Mouse (Mus musculus): Measurements from ENCODE around the gene Grb7. TPM values are rescaled to one million over a fixed set of nuclear protein-coding genes. Genes with fewer than 3 reads are reported as not detected.

The Grb7 gene
- polyA plus RNA-seq, 1 experiment, result 0.85 TPM

- H3K27ac ChIP-seq (ENCODE audit: control insufficient read depth, insufficient read depth, low read depth, low read length, poor library complexity), result peak overlapping the region; percentile 77
- WGBS, result 29% methylated on average over 9 of the region's 9 CpGs
- TF ChIP-seq POLR2A (IDR thresholded peaks at IDR 0.05; ENCODE audit: borderline replicate concordance, control insufficient read depth, low read depth, low read length) (no peak), CTCF (IDR thresholded peaks at IDR 0.05; ENCODE audit: control insufficient read depth, insufficient read depth, low read length) (no peak)
These were observed 10.8 kb downstream of the Grb7 start for GRCm38 (mm10) chr11:98456945-98457344.

GRCm38 (mm10) chr11:98457367-98458120 is 11.3 kb downstream of the Grb7 start:
- peak overlapping the region; percentile 89 for H3K27ac ChIP-seq (ENCODE audit: control insufficient read depth, insufficient read depth, low read depth, low read length, poor library complexity)
- H3K4me3 ChIP-seq (replicated peaks; ENCODE audit: control insufficient read depth, low read depth, low read length), result peak overlapping the region; percentile 65
- H3K4me1 ChIP-seq (ENCODE audit: control insufficient read depth, insufficient read depth, low read length), result no peaks in the 10 kb centered on the region; the same call in 1 of the 2 replicates
- TF ChIP-seq CTCF (IDR thresholded peaks at IDR 0.05; ENCODE audit: control insufficient read depth, insufficient read depth, low read length) (peak; percentile 60), POLR2A (IDR thresholded peaks at IDR 0.05; ENCODE audit: borderline replicate concordance, control insufficient read depth, low read depth, low read length) (peak; percentile 60; the same call in 1 of the 2 replicates)
- WGBS, result under 1% methylated on average over 64 of the region's 64 CpGs

More at GRCm38 (mm10) chr11:98456945-98457344, 10.8 kb downstream of the Grb7 start:
- H3K4me3 ChIP-seq (replicated peaks; ENCODE audit: control insufficient read depth, low read depth, low read length), result peak overlapping the region; percentile 65
- no peaks in the 10 kb centered on the region; the same call in 1 of the 2 replicates for H3K4me1 ChIP-seq (ENCODE audit: control insufficient read depth, insufficient read depth, low read length)

GRCm38 (mm10) chr11:98458121-98458990 is 12.2 kb downstream of the Grb7 start:
- Histone ChIP-seq H3K4me1 (ENCODE audit: control insufficient read depth, insufficient read depth, low read length) (peaks cover 1% of the 10 kb centered on the region; the same call in 1 of the 2 replicates), H3K4me3 (replicated peaks; ENCODE audit: control insufficient read depth, low read depth, low read length) (peak overlapping the region; percentile 65), H3K27ac (ENCODE audit: control insufficient read depth, insufficient read depth, low read depth, low read length, poor library complexity) (peak overlapping the region; percentile 89)
- WGBS, result 5% methylated on average over 30 of the region's 30 CpGs
- TF ChIP-seq POLR2A (IDR thresholded peaks at IDR 0.05; ENCODE audit: borderline replicate concordance, control insufficient read depth, low read depth, low read length) (no peak; the same call in 1 of the 2 replicates), CTCF (IDR thresholded peaks at IDR 0.05; ENCODE audit: control insufficient read depth, insufficient read depth, low read length) (no peak)

GRCm38 (mm10) chr11:98459071-98459741 is 13.0 kb downstream of the Grb7 start:
- H3K27ac ChIP-seq (ENCODE audit: control insufficient read depth, insufficient read depth, low read depth, low read length, poor library complexity), result peak overlapping the region; percentile 89

GRCm38 (mm10) chr11:98459860-98460259 is 13.7 kb downstream of the Grb7 start:
- H3K27ac ChIP-seq (ENCODE audit: control insufficient read depth, insufficient read depth, low read depth, low read length, poor library complexity), result peak overlapping the region; percentile 45
- no peak for TF ChIP-seq CTCF (IDR thresholded peaks at IDR 0.05; ENCODE audit: control insufficient read depth, insufficient read depth, low read length)
- TF ChIP-seq POLR2A (IDR thresholded peaks at IDR 0.05; ENCODE audit: borderline replicate concordance, control insufficient read depth, low read depth, low read length), result no peak
- WGBS, result 79% methylated on average over 9 of the region's 9 CpGs

More at GRCm38 (mm10) chr11:98459071-98459741, 13.0 kb downstream of the Grb7 start:
- H3K4me3 ChIP-seq (replicated peaks; ENCODE audit: control insufficient read depth, low read depth, low read length), result no peak overlapping the region
- peaks cover 1% of the 10 kb centered on the region; the same call in 1 of the 2 replicates for H3K4me1 ChIP-seq (ENCODE audit: control insufficient read depth, insufficient read depth, low read length)
- no peak for TF ChIP-seq CTCF (IDR thresholded peaks at IDR 0.05; ENCODE audit: control insufficient read depth, insufficient read depth, low read length)
- TF ChIP-seq POLR2A (IDR thresholded peaks at IDR 0.05; ENCODE audit: borderline replicate concordance, control insufficient read depth, low read depth, low read length), result no peak
- 14% methylated on average over 11 of the region's 11 CpGs for WGBS

GRCm38 (mm10) chr11:98461109-98461720 is 15.0 kb downstream of the Grb7 start:
- Histone ChIP-seq H3K27ac (ENCODE audit: control insufficient read depth, insufficient read depth, low read depth, low read length, poor library complexity) (peak overlapping the region; percentile 60; the same call in 1 of the 2 replicates), H3K4me3 (replicated peaks; ENCODE audit: control insufficient read depth, low read depth, low read length) (no peak overlapping the region), H3K4me1 (ENCODE audit: control insufficient read depth, insufficient read depth, low read length) (peaks cover 3% of the 10 kb centered on the region; the same call in 1 of the 2 replicates)
- WGBS, result 12% methylated on average over 6 of the region's 6 CpGs
- TF ChIP-seq CTCF (IDR thresholded peaks at IDR 0.05; ENCODE audit: control insufficient read depth, insufficient read depth, low read length) (no peak), POLR2A (IDR thresholded peaks at IDR 0.05; ENCODE audit: borderline replicate concordance, control insufficient read depth, low read depth, low read length) (no peak)

More at GRCm38 (mm10) chr11:98459860-98460259, 13.7 kb downstream of the Grb7 start:
- H3K4me3 ChIP-seq (replicated peaks; ENCODE audit: control insufficient read depth, low read depth, low read length), result no peak overlapping the region
- H3K4me1 ChIP-seq (ENCODE audit: control insufficient read depth, insufficient read depth, low read length), result peaks cover 3% of the 10 kb centered on the region; the same call in 1 of the 2 replicates

GRCm38 (mm10) chr11:98462255-98462654 is 16.1 kb downstream of the Grb7 start:
- 70% methylated on average over 6 of the region's 6 CpGs for WGBS
- TF ChIP-seq POLR2A (IDR thresholded peaks at IDR 0.05; ENCODE audit: borderline replicate concordance, control insufficient read depth, low read depth, low read length) (no peak), CTCF (IDR thresholded peaks at IDR 0.05; ENCODE audit: control insufficient read depth, insufficient read depth, low read length) (no peak)
- Histone ChIP-seq H3K4me1 (ENCODE audit: control insufficient read depth, insufficient read depth, low read length) (peaks cover 3% of the 10 kb centered on the region; the same call in 1 of the 2 replicates), H3K4me3 (replicated peaks; ENCODE audit: control insufficient read depth, low read depth, low read length) (no peak overlapping the region), H3K27ac (ENCODE audit: control insufficient read depth, insufficient read depth, low read depth, low read length, poor library complexity) (peak overlapping the region; percentile 17; the same call in 1 of the 2 replicates)

Data from bone marrow, adult 2 months (tissue).